Mouse (Mus musculus) kidney, adult 2 months (tissue): ENCODE data around the gene Ly86.

Experiments
- CTCF ChIP-seq: fragments of 200-500 bp; conservative IDR thresholded peaks from 2 replicates; pipeline ENCODE4 v1.5.1; 2011; ENCODE audit warnings: low read depth, mild to moderate bottlenecking, control low read depth, low read length, moderate library complexity, mixed read lengths; ENCODE audit not compliant: insufficient read depth, insufficient read length
- POLR2A ChIP-seq: fragments of 200-500 bp; IDR thresholded peaks from one replicate; pipeline ENCODE4 v1.6.1; 2011; ENCODE audit warnings: low read depth, low read length, control low read depth

GRCm38 (mm10) chr13:37325504-37325903, 19.5 kb upstream of the Ly86 start:
- TF ChIP-seq POLR2A = no peak
- TF ChIP-seq CTCF = peak; percentile 73
